Mouse (Mus musculus): ENCODE measurements around the gene Gm765.

DNA sequence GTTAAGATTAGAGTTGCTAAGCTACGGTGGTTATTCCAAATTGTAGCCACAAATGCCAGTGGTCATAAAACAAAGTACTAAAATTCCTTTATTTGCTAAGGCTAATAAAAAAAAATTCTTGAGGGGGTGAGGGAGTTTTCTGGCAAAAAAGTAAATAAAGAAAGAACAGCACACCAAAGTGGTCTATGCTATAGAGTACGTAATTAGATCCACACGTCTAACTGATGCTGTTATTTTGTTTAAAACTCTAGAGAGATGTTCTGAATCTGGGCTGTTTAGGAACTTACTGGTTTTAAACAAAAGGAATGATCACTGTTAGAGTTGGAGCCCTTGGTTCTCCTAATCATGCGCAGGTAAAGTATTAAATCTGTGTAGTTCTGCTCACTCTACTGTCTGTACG is 50.5 kb downstream of the Gm765 start:
- TF ChIP-seq EP300 (optimal IDR thresholded peaks at IDR 0.05) = no peak
- no peak for TF ChIP-seq CTCF (IDR thresholded peaks at IDR 0.05; ENCODE audit: low read depth)

All from stomach, postnatal 0 days (tissue).